Mouse (Mus musculus) embryo, embryonic 11 days (tissue): ENCODE data around the gene Nckipsd.

Source experiments
- DNase-seq: peaks from one replicate; pipeline ENCODE4 v3.0.0-alpha.2; 2015

Nckipsd gene

DNA sequence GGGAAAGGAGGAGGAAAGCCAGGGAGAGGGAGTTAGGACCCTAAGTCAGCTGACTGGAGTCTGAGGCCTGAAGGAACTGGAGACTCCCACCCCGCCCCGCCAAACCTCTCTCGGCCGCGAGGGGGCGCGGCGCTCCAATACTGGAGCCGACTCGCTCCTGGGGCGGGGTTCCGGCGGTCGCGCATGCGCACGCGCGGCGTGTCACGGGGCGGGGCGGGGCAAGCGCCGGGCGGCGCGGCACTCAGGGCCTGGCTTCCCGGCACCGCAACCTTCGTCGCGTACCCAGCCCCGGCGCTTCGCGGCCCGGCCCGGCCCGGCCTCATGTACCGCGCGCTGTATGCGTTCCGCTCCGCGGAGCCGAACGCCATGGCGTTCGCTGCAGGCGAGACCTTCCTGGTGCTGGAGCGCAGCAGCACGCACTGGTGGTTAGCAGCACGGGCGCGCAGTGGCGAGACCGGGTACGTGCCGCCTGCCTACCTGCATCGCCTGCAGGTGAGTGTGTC, at the start of gene Nckipsd:
Gene Nckipsd (plus strand): TSS at position 206 of the 503 bp plus-strand sequence.
- DNase-seq, result peak; percentile 95

DNA sequence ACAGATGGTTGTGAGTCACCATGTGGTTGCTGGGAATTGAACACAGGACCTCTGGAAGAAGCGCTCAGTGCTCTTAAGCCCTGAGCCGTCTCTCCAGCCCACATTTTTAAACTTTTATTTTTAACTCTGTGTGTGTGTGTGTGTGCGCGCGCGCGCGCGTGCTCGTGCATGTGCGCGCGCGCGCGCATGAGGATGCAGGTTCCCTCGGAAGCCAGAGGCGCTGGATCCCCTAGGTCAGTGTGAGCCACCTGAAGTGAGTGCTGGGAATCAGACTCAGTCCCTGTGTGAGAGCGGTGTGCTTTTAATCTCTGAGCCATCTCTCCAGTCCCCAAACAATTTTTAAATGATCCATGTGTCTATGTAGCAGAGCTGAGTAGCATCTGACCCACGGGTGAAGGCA, 49.0 kb upstream of the Nckipsd start:
- no peak for DNase-seq

GRCm38 (mm10) chr9:108759805-108760204, 48.4 kb upstream of the Nckipsd start:
- DNase-seq, result peak; percentile 29

- DNase-seq, result no peak
Observed at GRCm38 (mm10) chr9:108761561-108761960, 46.6 kb upstream of the Nckipsd start.

GRCm38 (mm10) chr9:108764971-108765370, 43.2 kb upstream of the Nckipsd start:
- no peak for DNase-seq

GRCm38 (mm10) chr9:108776614-108777013, 31.6 kb upstream of the Nckipsd start:
- no peak for DNase-seq

DNA sequence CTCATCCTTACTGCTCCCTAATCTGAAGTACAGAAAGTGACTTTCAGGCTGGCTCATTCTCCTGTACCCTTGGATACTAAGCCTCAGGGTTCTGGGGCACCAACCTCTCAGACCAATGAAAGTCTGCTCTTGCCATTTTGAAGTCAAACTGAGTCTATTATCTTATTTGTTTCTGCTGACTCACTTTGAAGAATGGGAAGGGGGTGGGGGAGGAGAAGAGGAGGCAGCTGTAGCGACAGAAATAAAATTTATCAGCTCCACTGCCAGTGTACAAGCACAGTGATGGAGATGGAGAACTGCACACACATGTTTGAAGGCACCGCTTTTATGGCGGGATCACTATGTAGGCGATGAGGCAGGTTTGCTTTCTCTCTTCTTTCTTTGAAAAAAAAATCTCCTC, 30.9 kb upstream of the Nckipsd start:
- DNase-seq, result no peak

GRCm38 (mm10) chr9:108780959-108781358, 27.2 kb upstream of the Nckipsd start:
- no peak for DNase-seq

- DNase-seq, result peak; percentile 20
Observed at GRCm38 (mm10) chr9:108781891-108782290, 26.3 kb upstream of the Nckipsd start.

GRCm38 (mm10) chr9:108782836-108783547, 25.2 kb upstream of the Nckipsd start:
- peak; percentile 28 for DNase-seq

GRCm38 (mm10) chr9:108783548-108784463, 24.4 kb upstream of the Nckipsd start, which contains the start of gene Ip6k2:
Gene Ip6k2 (plus strand): TSS chr9:108783796.
- DNase-seq, result peak; percentile 99

GRCm38 (mm10) chr9:108785416-108785815, 22.8 kb upstream of the Nckipsd start:
- DNase-seq, result peak; percentile 67

GRCm38 (mm10) chr9:108786494-108786893, 21.7 kb upstream of the Nckipsd start:
- no peak for DNase-seq

GRCm38 (mm10) chr9:108787080-108787479, 21.1 kb upstream of the Nckipsd start:
- no peak for DNase-seq

GRCm38 (mm10) chr9:108788713-108789112, 19.5 kb upstream of the Nckipsd start:
- DNase-seq, result no peak

DNA sequence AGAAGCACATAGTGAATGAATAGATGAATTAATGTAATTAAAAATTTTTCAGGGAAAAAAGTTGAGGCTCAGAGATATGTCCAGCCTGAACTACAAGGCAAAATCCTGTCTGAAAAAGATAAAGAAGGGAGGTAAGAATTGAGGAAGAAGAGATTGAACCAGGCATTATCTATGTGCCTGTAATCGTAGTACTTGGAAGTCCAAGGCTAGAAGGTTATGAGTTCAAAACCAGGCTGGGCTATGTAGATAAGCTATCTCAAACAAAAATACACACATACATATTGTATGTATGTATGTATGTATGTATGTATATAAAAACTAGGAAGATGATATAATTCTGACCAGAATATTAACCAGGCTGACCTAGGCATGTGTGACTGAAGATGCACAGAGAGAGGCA, 15.9 kb upstream of the Nckipsd start:
- no peak for DNase-seq

DNA sequence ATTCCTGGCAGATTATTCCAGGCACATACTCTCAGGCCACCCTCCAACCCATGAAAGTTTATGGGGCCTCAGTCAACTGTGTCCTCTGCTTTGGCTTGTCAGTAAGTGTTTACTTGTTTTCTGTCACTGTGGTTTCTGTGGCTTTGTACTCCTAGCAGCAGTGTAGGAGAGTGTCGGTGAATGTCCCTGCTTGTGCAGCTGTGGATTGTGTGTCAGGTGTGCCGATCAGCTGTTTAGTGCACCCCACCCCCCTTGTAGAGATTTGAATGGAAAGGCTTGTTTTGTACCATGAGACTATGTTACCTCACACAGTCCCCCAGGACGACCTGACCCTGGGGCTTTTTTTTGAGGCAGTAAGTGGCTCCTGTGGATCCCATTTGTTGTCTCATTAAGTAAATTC, 15.4 kb upstream of the Nckipsd start:
- no peak for DNase-seq

DNA sequence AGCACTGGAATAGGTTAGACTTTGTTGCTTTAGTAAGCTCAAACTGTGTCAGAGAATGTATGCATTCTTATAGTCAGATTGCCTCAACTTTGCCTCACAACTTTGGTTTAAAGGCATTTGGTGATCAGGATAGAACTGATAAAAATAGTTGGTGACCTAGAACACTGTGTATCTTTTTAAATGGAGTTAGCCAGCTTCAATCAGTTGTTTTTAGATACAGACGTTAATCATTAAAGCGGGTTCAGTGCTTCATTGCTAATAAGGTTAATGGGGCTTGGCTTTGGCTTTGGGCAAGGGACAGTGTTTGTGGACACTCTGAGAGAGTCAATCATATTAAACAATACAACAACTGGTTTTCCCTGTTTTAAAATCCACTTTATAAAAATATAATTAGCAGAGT, 12.9 kb upstream of the Nckipsd start:
- DNase-seq, result no peak

DNA sequence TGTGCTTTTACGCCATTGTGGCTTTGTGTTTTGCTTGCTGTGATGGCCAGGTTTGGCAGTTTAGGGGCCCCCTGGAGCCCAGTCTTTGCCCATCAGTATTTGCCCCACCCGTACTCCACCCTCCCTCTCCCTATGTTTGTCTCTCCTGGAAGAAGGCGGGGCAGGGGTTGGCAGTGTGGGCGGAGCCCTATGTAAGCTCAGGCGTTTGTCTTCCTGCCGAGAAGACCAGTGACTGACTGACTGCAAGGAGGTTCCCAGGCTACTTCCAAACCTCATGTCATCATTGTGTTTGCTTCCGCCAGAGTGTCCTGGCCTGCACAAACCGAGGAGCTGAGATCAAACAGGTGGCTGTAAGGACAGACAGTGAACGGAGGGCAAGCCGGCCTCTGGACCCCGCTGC, 12.4 kb upstream of the Nckipsd start:
- DNase-seq, result peak; percentile 23

DNA sequence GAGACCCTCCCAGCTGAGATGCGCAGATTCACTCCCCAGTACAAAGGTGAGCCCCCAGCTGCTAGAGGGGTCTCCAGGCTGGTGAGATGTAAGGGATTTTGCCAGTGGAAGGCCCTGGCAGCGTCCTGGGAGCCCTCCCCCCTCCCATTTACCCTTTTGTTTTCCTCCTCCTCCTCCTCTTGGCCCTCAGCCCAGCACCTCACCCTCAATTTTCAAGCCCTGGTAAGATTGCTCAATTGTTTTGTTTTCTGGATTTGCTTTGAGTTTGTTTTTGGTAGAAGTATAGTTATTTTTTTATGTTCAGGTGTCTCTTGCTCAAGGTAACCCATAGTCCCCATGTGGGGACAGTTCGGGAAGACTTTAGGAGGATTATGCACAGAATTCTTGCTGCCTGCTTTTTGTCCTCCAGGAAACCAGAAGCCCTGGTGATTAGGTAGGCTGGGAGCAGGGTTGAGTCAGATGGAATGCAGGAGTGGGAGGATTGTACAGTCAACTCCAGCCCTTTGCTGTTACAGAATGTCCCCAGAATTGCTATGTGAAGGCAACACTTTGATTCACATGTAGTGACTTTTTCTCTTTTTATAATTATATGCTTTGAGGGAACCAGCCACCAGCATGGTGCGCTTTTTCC, 11.7 kb upstream of the Nckipsd start:
- no peak for DNase-seq

GRCm38 (mm10) chr9:108797477-108797876, 10.7 kb upstream of the Nckipsd start:
- no peak for DNase-seq

- DNase-seq, result no peak
Observed at GRCm38 (mm10) chr9:108798508-108799075, 9.6 kb upstream of the Nckipsd start.

GRCm38 (mm10) chr9:108799564-108799963, 8.6 kb upstream of the Nckipsd start:
- no peak for DNase-seq
